Mouse (Mus musculus) lung, postnatal 0 days (tissue): ENCODE measurements around the gene Syvn1.

Experiments
- CTCF ChIP-seq: IDR thresholded peaks from 2 replicates; pipeline ENCODE4 v1.5.1; 2016; ENCODE audit warnings: antibody characterized with exemption, mild to moderate bottlenecking
- EP300 ChIP-seq: IDR thresholded peaks from 2 replicates; pipeline ENCODE4 v1.6.1; 2016; ENCODE audit warnings: antibody characterized with exemption, mild to moderate bottlenecking, control low read depth

DNA sequence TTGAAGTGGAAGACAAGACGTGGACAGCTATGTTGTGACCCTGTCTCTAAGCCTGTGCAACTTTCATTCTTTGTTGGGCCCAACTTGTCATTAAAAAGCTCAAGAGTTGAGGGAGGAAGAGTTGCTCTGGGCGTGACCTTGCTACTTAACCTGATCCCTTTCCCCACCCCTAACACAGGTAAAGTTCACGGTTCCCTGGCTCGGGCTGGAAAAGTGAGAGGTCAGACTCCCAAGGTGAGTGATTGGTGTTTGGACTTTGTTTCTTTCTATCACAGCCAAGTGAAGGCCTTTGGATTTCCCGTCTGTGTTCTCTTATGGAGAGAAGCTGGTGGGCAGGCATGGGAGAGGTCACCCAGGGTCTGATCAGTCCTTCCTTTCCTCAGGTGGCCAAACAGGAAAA, 12.6 kb downstream of the Syvn1 start:
- TF ChIP-seq CTCF, result no peak
- no peak for TF ChIP-seq EP300
